Mouse (Mus musculus) thymus, adult 2 months (tissue): ENCODE data around the gene Nefh. TPM values are rescaled to one million over a fixed set of nuclear protein-coding genes. Genes with fewer than 3 reads are reported as not detected.

ENCODE experiments used
- DNase-seq: peaks from one replicate; pipeline ENCODE4 v3.0.0; 2021
- H3K27ac ChIP-seq: fragments of 200-500 bp; 2 replicates; pipeline ENCODE4 v1.5.1; 2012; ENCODE audit warnings: low read length, control low read depth; ENCODE audit not compliant: control insufficient read depth, insufficient read depth
- H3K27me3 ChIP-seq: fragments of 200-500 bp; 2 replicates; pipeline ENCODE4 v1.6.1; 2012; ENCODE audit warnings: mild to moderate bottlenecking, low read length, moderate library complexity, mixed read lengths; ENCODE audit not compliant: control insufficient read depth, insufficient read depth
- H3K36me3 ChIP-seq: fragments of 200-500 bp; 2 replicates; pipeline ENCODE4 v1.6.1; 2012; ENCODE audit warnings: mild to moderate bottlenecking, low read length, moderate library complexity; ENCODE audit not compliant: control insufficient read depth, insufficient read depth
- H3K4me1 ChIP-seq: fragments of 200-500 bp; replicated peaks from 2 replicates; pipeline ENCODE4 v1.6.1; 2012; ENCODE audit warnings: low read length; ENCODE audit not compliant: control insufficient read depth, insufficient read depth
- H3K4me3 ChIP-seq: fragments of 200-500 bp; 2 replicates; pipeline ENCODE4 v1.5.1; 2012; ENCODE audit warnings: mild to moderate bottlenecking, low read length, control low read depth, moderate library complexity; ENCODE audit not compliant: control insufficient read depth, insufficient read depth
- CTCF ChIP-seq: fragments of 200-500 bp; IDR thresholded peaks from 2 replicates; pipeline ENCODE4 v1.5.1; 2012; ENCODE audit warnings: mild to moderate bottlenecking, control low read depth, low read length, moderate library complexity, borderline replicate concordance; ENCODE audit not compliant: control insufficient read depth, poor library complexity, insufficient read depth; ENCODE audit errors: extremely low read depth
- POLR2A ChIP-seq: fragments of 200-500 bp; IDR thresholded peaks from 2 replicates; pipeline ENCODE4 v1.6.1; 2012; ENCODE audit warnings: mild to moderate bottlenecking, low read length, control low read depth, moderate library complexity; ENCODE audit not compliant: control insufficient read depth, poor library complexity, insufficient read depth; ENCODE audit errors: extremely low read depth
- WGBS: fragments of 180-500 bp; shearing (Covaris S2); methylation state at CpG from one replicate; pipeline ENCODE4 v1.1.7; 2018; 5-methylcytosine and 5-hydroxymethylcytosine counted together
- polyA plus RNA-seq: library from polyadenylated mRNA; depleted of rRNA; stranded (reverse); fragments of >200 nt; gene quantifications from 2 replicates; pipeline ENCODE4 v1.2.3, GENCODE M21; 2012

Nefh gene
- polyA plus RNA-seq, 1 experiment, result 2.8 TPM

DNA sequence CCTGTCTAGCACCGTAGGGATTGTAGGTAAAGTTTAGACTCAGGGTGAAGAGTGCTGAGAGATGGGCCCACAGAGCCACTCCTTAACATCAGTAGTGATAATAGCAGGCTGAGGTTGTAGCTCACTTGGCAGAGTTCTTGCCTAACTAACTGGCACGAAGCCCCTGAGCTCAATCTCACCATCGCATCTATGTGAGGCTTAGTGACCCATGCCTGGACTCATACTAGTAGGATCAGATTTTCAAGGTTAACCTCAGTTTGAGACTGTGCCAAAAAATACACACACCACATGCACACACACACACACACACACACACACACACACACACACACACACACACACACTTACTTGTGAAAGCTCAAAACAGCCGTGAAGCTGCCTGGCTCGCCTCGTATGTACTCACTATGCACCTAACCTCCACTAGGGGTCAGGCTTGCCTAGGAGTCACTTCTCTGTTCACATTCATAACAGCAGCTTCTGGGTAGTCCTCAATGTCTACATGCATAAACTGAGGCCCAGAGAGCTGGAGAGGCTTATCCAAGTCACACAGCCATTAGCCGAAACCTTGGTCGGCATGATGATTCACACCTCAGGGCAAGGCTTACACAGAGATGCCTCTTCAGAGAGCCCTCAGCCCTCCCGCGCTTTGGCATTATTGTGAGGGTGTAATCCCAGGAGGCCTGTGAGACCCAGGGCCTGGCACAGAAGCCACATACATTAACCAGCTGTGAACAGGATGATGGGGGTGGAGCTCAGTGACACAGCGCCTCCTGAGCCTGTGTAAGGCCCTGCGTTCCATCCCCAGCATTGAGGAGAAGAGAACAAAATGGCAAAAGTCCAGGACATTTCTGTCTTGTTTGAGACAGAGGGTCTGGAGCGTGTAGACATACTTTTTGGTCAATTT, 25.4 kb upstream of the Nefh start:
- H3K27me3 ChIP-seq, result no peaks in the 10 kb centered on the region
- no peak overlapping the region for H3K27ac ChIP-seq
- peaks cover 6% of the 10 kb centered on the region; the same call in 1 of the 2 replicates for H3K4me1 ChIP-seq
- 56% methylated on average over 13 of the region's 13 CpGs for WGBS
- TF ChIP-seq POLR2A (no peak), CTCF (peak; percentile 47; the same call in 1 of the 2 replicates)
- DNase-seq, result peak; percentile 55
- no peak overlapping the region for H3K4me3 ChIP-seq
- no peaks in the 10 kb centered on the region for H3K36me3 ChIP-seq

DNA sequence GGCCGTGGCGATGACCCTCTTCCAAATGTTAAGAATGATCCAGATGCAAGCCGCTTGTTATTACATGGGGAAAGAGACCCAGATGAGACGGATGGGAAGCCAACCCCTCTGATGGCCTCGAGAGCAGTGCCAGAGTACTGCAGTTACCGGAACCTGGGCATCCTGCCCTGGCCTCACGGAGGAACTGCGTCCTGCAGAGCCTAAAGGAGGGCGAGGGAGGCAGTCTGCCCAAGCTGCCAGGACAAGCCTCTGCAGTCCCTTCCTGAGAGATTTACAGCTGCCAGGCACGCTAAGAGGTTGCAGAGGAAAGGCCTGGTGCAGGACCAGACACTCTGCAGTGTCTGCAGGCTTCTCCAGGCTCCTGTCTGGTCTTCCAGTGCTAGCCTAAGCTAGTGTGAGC, 20.5 kb upstream of the Nefh start:
- TF ChIP-seq CTCF (no peak), POLR2A (no peak)
- no peaks in the 10 kb centered on the region for H3K27me3 ChIP-seq
- 60% methylated on average over 10 of the region's 10 CpGs for WGBS
- H3K36me3 ChIP-seq, result no peaks in the 10 kb centered on the region
- H3K4me3 ChIP-seq, result no peak overlapping the region
- no peak overlapping the region for H3K27ac ChIP-seq
- DNase-seq, result no peak
- no peaks in the 10 kb centered on the region for H3K4me1 ChIP-seq

DNA sequence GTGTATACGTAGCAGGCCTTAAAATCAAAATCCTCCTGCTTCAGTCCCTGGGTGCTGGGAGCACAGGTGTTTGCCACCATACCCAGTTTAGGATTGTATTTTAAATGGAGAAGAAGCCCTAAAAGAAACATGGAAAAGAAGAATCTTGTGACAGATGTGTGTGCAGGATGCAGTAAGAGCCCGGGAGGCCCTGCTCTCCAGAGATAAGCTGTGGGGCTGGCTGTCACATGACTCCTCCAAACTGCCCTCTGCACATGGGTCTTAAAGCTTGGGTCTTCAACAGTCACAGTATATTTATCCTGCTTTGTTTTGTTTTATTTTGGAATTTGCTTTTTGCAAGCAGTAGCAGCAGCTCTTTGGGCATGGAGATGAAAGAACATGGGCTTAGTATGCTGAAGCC, 19.7 kb upstream of the Nefh start:
- no peak for TF ChIP-seq POLR2A
- no peak for TF ChIP-seq CTCF
- no peaks in the 10 kb centered on the region for H3K4me1 ChIP-seq
- 68% methylated on average over 2 of the region's 2 CpGs for WGBS

DNA sequence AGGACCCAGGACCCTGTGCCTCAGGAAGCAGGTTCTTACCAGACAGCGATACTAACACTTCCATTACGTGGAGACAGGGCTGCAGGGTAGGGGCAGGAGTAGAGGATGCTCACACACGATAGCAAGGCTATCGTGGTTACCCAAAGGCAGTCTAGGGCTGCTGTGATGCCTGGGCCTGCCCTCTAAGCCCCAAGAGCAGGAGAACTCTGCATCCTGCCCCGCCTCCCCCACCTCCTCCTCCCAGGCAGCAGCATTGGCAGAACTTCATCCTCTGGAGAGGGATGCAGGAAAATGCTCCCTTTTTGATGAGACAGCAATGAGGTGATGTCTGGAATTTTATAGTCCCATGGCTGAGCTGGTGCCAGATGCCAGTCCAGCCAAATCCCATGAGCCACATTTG, 19.0 kb upstream of the Nefh start:
- TF ChIP-seq POLR2A (no peak), CTCF (no peak)
- 57% methylated on average over 5 of the region's 5 CpGs for WGBS
- H3K27ac ChIP-seq, result no peak overlapping the region
- no peak for DNase-seq
- no peaks in the 10 kb centered on the region for H3K4me1 ChIP-seq
- no peaks in the 10 kb centered on the region for H3K27me3 ChIP-seq
- no peaks in the 10 kb centered on the region for H3K36me3 ChIP-seq
- no peak overlapping the region for H3K4me3 ChIP-seq

More for the DNA sequence above, 19.7 kb upstream of the Nefh start:
- Histone ChIP-seq H3K27me3 (no peaks in the 10 kb centered on the region), H3K27ac (no peak overlapping the region), H3K4me3 (no peak overlapping the region), H3K36me3 (no peaks in the 10 kb centered on the region)
- no peak for DNase-seq

DNA sequence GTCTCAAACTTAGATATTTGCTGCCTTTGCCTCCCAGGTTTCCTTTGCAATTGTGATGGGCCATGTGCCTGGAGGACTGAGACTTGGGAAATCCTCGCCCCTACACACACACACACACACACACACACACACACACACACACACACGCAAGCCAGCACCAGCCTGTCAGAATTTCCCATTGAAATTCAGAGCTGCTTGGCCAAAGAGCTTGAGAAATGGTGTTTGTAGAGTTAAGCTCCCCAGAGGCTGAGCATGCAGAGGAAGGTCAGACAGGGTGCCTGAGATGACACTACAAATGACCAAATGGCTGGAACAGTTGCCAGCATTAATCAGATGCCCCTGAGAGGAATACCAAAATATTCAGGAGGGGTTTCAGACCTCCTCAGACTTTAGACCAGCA, 18.5 kb upstream of the Nefh start:
- TF ChIP-seq POLR2A (no peak), CTCF (no peak)
- 67% methylated on average over 2 of the region's 2 CpGs for WGBS
- DNase-seq, result no peak
- no peaks in the 10 kb centered on the region for H3K4me1 ChIP-seq
- no peak overlapping the region for H3K27ac ChIP-seq
- no peaks in the 10 kb centered on the region for H3K27me3 ChIP-seq
- H3K4me3 ChIP-seq, result no peak overlapping the region
- no peaks in the 10 kb centered on the region for H3K36me3 ChIP-seq

DNA sequence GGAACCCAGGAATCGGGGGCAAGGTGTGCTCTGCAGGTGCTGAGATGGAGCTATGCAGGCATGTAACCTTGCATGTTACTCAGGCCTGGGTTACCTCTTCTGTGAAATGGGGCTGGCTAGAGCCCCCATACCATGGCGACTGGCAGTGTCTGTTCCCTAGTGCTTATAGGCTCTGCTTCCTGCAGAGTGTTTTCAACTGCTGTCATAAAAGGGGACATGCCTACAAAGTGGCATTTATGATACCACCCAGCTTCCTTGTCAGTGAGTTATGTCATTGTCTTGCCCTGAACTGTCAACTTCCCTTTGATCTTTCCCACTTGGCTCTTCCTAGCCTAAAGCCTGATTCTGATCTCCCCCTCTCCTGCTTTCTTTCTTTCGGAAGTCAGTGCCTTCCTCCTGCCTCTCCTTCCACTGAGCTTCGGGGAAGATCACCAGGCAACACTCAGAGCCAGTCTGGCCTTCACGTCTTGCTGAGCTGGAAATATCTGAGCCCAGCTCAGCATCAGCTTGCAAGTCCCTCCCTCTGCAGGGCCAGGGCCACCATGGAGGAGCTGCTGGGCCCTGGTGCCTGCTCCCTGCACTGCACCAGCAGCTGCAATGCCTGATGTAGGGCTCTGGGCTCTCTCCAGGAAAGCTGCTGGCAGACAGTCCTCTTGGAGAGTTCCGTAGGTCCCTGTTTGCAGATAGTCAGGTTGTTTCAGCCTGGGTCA, 15.4 kb upstream of the Nefh start:
- no peak for DNase-seq
- WGBS, result 78% methylated on average over 6 of the region's 6 CpGs
- H3K27ac ChIP-seq, result no peak overlapping the region
- H3K36me3 ChIP-seq, result no peaks in the 10 kb centered on the region
- H3K4me1 ChIP-seq, result no peaks in the 10 kb centered on the region
- no peak overlapping the region for H3K4me3 ChIP-seq
- no peaks in the 10 kb centered on the region for H3K27me3 ChIP-seq
- no peak for TF ChIP-seq POLR2A
- no peak for TF ChIP-seq CTCF

DNA sequence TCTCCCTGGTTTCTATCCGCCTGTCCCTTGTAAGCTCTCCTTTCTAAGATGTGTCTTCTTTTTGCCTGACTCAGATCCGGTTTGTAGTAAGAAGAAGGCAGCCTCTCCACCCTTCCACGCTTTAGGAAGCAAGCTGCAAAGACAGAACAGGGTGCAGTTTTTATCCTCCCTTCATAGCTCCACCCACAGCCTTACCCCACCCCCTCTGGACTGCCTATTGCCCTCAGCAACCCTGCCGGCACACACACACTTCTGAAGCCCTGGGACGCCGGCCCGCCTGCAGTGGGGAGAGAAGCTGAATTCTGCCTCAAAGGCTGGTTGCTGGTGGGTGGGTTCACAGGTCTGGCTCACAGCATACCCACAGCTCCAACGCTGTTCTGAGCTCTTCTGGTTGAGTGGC, 6.1 kb upstream of the Nefh start:
- TF ChIP-seq POLR2A, result no peak
- no peak for TF ChIP-seq CTCF
- Histone ChIP-seq H3K4me1 (no peaks in the 10 kb centered on the region), H3K27me3 (no peaks in the 10 kb centered on the region), H3K4me3 (no peak overlapping the region), H3K27ac (no peak overlapping the region), H3K36me3 (no peaks in the 10 kb centered on the region)
- DNase-seq, result no peak
- WGBS, result 40% methylated on average over 8 of the region's 8 CpGs
